Mouse (Mus musculus): ENCODE measurements at regions not wholly inside any gene's neighbourhood (a gene's known extent, or its start where the extent isn't known, plus 50 kb on each side); places are given as distances from the start of the nearest gene placed in this dataset.

DNA sequence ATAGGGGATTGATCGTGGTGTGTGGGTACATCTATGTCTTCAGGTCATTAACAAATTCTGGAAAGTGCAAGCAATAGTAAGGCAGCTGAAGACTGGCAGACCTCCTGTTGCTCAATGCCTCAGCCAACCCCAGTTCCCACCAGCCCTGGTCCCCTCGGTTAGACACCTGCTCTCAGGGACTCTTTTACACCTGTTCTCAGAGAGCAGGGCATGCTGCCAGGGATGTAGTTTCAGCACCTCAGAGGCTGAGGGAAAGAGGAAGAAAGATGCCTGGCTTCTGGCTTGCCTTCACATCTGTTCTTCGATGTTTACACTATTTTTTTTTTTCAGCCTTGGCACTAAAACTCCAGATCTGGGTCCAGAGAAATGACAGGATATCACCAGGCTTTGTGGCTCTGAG, 362.2 kb upstream of the Zmiz1 start:
- Histone ChIP-seq H3K36me3 (ENCODE audit: insufficient read depth) (no peaks in the 10 kb centered on the region), H3K9me3 (ENCODE audit: low read length) (no peaks in the 10 kb centered on the region), H3K4me1 (ENCODE audit: insufficient read depth) (no peaks in the 10 kb centered on the region), H3K4me3 (ENCODE audit: low read depth, low read length) (no peak overlapping the region), H3K27ac (ENCODE audit: low read depth, low read length) (no peak overlapping the region), H3K27me3 (ENCODE audit: insufficient read depth, low read length) (no peaks in the 10 kb centered on the region), H3K4me2 (ENCODE audit: low read depth) (no peak overlapping the region), H3K9ac (no peak overlapping the region)
- WGBS: 70% methylated on average over 3 of the region's 3 CpGs
- DNase-seq: no peak
- no peak for TF ChIP-seq CTCF (IDR thresholded peaks at IDR 0.05; ENCODE audit: low read depth)
- ATAC-seq: no peak

DNA sequence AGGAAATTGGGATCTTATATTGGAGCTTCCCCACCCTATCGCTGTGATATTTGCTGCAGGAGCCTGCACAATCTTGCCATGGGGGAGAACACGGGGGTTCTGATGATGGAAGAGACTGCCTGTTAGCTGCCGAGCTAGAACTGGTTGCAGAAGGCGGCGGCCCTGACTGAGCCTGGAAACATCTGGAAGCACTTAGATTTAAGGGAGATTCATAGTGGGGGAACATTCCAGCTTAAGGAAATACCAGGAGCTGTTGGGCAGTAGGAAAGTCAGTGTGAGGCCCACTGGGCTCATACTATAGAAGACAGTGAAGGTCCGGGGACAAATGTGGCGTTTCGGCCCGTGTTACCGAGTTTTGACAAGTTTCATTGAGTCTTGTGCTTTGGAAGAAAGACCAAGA, 353.6 kb upstream of the Zmiz1 start:
- H3K27me3 ChIP-seq (ENCODE audit: insufficient read depth, low read length): no peaks in the 10 kb centered on the region
- ATAC-seq: no peak
- no peak for TF ChIP-seq CTCF (IDR thresholded peaks at IDR 0.05; ENCODE audit: low read depth)
- no peak overlapping the region for H3K9ac ChIP-seq
- WGBS: 96% methylated on average over 10 of the region's 10 CpGs
- H3K4me3 ChIP-seq (ENCODE audit: low read depth, low read length): no peak overlapping the region
- peaks cover 12% of the 10 kb centered on the region for H3K4me1 ChIP-seq (ENCODE audit: insufficient read depth)
- H3K9me3 ChIP-seq (ENCODE audit: low read length): no peaks in the 10 kb centered on the region
- H3K4me2 ChIP-seq (ENCODE audit: low read depth): no peak overlapping the region
- no peaks in the 10 kb centered on the region for H3K36me3 ChIP-seq (ENCODE audit: insufficient read depth)
- no peak for DNase-seq
- H3K27ac ChIP-seq (ENCODE audit: low read depth, low read length): no peak overlapping the region

DNA sequence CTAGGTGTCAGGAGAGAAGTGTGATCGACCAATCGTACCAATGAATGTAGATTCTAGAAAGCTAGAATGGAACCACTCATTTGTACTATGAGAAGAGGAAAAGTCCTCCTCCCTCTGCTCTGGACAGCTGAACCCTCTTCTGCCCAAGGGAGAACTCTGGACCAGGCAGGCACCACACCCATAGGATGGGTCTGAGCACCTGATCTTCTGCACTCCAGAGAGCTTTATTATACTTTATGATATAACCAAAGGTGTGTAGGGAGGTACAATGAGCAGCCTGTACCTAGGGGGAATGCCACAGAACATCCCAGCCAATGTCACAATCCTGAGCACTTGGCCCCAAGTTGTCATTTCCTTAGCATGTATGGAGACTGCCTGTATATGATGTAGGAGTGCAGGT, 352.5 kb upstream of the Zmiz1 start:
- Histone ChIP-seq H3K4me2 (ENCODE audit: low read depth) (no peak overlapping the region), H3K9me3 (ENCODE audit: low read length) (no peaks in the 10 kb centered on the region), H3K36me3 (ENCODE audit: insufficient read depth) (no peaks in the 10 kb centered on the region), H3K9ac (no peak overlapping the region), H3K4me3 (ENCODE audit: low read depth, low read length) (no peak overlapping the region), H3K27ac (ENCODE audit: low read depth, low read length) (no peak overlapping the region), H3K27me3 (ENCODE audit: insufficient read depth, low read length) (no peaks in the 10 kb centered on the region), H3K4me1 (ENCODE audit: insufficient read depth) (peaks cover 12% of the 10 kb centered on the region)
- no peak for TF ChIP-seq CTCF (IDR thresholded peaks at IDR 0.05; ENCODE audit: low read depth)
- ATAC-seq: no peak
- DNase-seq: no peak
- 97% methylated on average over 2 of the region's 2 CpGs for WGBS

DNA sequence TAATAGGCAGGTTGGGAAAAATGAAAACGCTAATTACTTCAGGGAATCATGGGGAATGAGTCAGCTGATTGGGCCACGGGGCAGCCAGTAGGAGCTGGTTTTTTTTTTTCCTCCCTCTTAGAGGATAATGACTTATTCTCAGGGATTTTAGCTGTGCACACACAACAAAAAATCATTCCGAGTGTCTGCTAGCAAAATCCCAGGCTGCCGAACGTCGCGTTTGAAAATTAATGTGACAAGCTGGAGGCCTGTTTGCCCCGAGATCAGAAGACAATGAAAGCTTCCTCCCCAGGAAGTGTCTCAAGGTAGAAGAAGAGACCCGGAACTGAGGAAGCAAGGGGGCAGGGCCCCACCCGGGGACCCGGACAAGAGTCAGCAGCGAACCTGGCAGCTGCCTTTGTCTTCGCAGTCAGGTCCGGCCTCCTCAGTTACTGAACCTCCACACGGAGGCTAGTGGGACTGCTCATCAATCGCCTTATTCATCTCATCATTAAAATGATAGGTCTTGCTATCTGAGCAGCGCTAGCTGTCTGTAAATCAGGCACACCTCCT, 350.8 kb upstream of the Zmiz1 start:
- 3% methylated on average over 17 of the region's 17 CpGs for WGBS
- ATAC-seq (peak; percentile 70), DNase-seq (no peak)
- Histone ChIP-seq H3K9me3 (ENCODE audit: low read length) (no peaks in the 10 kb centered on the region), H3K27me3 (ENCODE audit: insufficient read depth, low read length) (no peaks in the 10 kb centered on the region), H3K4me3 (ENCODE audit: low read depth, low read length) (no peak overlapping the region), H3K36me3 (ENCODE audit: insufficient read depth) (no peaks in the 10 kb centered on the region), H3K9ac (peak overlapping the region; percentile 52), H3K27ac (ENCODE audit: low read depth, low read length) (peak overlapping the region; percentile 87), H3K4me1 (ENCODE audit: insufficient read depth) (peaks cover 12% of the 10 kb centered on the region), H3K4me2 (ENCODE audit: low read depth) (peak overlapping the region; percentile 36)
- no peak for TF ChIP-seq CTCF (IDR thresholded peaks at IDR 0.05; ENCODE audit: low read depth)

DNA sequence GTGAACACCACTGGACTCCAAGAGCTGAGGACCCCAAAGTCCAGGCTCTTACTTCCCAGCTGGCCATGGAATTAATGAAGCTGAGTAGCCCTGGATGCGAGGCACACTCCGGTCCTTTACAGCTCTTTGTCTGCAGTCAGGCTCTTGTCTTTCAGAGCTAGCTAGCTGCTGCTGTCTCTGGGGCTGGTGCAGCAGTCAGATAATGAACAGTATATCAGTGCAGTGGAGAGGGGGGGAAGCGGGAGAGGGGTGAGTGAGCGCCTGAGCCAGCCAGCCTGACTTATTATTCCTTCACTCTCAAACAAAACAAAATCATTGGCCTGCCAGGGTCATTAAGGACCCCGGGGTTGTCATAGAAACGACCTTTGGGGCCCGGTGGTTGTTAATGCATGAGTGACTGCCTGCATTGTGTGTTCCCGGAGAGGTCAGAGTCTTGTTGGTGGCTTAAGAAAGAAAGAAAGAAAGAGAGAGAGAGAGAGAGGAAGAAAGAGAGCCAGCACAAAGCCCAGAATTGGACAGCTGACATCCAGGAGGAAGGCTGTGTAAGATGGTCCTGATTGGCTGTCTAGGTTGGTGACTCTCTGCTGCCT, 350.2 kb upstream of the Zmiz1 start:
- WGBS: 2% methylated on average over 8 of the region's 8 CpGs
- peak overlapping the region; percentile 87 for H3K27ac ChIP-seq (ENCODE audit: low read depth, low read length)
- H3K9ac ChIP-seq: peak overlapping the region; percentile 52
- H3K4me2 ChIP-seq (ENCODE audit: low read depth): peak overlapping the region; percentile 36
- ATAC-seq (peak; percentile 94), DNase-seq (peak; percentile 82)
- H3K4me1 ChIP-seq (ENCODE audit: insufficient read depth): peaks cover 12% of the 10 kb centered on the region
- no peaks in the 10 kb centered on the region for H3K36me3 ChIP-seq (ENCODE audit: insufficient read depth)
- H3K27me3 ChIP-seq (ENCODE audit: insufficient read depth, low read length): no peaks in the 10 kb centered on the region
- no peaks in the 10 kb centered on the region for H3K9me3 ChIP-seq (ENCODE audit: low read length)
- H3K4me3 ChIP-seq (ENCODE audit: low read depth, low read length): no peak overlapping the region
- TF ChIP-seq CTCF (IDR thresholded peaks at IDR 0.05; ENCODE audit: low read depth): no peak

DNA sequence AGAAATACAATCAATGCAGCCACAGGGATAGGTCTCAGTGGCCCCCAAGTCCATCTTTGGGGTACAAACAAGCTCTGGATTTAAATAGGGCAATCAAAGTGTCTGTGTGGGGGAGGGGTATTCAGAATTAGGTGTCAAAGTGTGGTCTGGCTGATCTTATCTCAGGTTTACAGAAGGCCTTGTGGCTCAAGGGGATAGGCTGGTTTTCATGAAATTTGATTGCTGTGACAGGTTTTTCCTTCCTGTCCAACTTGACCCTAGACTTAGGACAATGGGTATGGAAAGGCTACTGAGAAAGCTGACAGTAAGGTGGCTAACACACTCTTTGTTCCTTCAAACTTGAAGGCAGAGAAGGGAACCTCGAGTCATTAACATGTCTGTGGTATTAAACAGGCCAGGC, 349.3 kb upstream of the Zmiz1 start:
- TF ChIP-seq CTCF (IDR thresholded peaks at IDR 0.05; ENCODE audit: low read depth): no peak
- ATAC-seq (no peak), DNase-seq (no peak)
- Histone ChIP-seq H3K4me3 (ENCODE audit: low read depth, low read length) (no peak overlapping the region), H3K4me1 (ENCODE audit: insufficient read depth) (peaks cover 12% of the 10 kb centered on the region), H3K27ac (ENCODE audit: low read depth, low read length) (peak overlapping the region; percentile 87; the same call in 1 of the 2 replicates), H3K4me2 (ENCODE audit: low read depth) (no peak overlapping the region), H3K36me3 (ENCODE audit: insufficient read depth) (no peaks in the 10 kb centered on the region), H3K9me3 (ENCODE audit: low read length) (no peaks in the 10 kb centered on the region), H3K9ac (no peak overlapping the region), H3K27me3 (ENCODE audit: insufficient read depth, low read length) (no peaks in the 10 kb centered on the region)
- 33% methylated on average over 1 of the region's 1 CpGs for WGBS

DNA sequence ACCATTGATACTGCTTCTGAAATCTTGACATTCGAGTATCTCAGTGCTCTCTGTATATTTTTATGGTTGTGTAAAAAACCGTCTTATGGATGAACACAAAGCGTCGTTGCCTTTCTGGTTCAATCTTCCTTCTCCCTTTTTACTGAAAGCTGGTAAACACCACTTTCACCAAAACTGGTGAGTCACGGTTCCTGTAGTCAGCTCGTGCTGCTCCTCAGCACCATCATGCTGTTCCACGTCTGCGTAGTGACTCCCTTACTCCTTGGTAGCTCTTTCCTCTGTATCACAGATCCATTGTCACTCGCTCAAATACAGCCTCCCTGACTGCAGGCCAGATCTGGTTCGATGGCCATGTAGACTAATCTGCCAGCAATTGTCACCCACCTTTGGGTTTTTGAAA, 346.2 kb upstream of the Zmiz1 start:
- no peak for ATAC-seq

More for the DNA sequence above, 346.2 kb upstream of the Zmiz1 start:
- no peak for TF ChIP-seq CTCF (IDR thresholded peaks at IDR 0.05; ENCODE audit: low read depth)
- peaks cover 12% of the 10 kb centered on the region for H3K4me1 ChIP-seq (ENCODE audit: insufficient read depth)
- no peak overlapping the region for H3K27ac ChIP-seq (ENCODE audit: low read depth, low read length)
- H3K9ac ChIP-seq: no peak overlapping the region
- no peaks in the 10 kb centered on the region for H3K36me3 ChIP-seq (ENCODE audit: insufficient read depth)
- no peak overlapping the region for H3K4me2 ChIP-seq (ENCODE audit: low read depth)
- H3K27me3 ChIP-seq (ENCODE audit: insufficient read depth, low read length): no peaks in the 10 kb centered on the region
- 79% methylated on average over 10 of the region's 10 CpGs for WGBS
- no peak overlapping the region for H3K4me3 ChIP-seq (ENCODE audit: low read depth, low read length)
- DNase-seq: no peak
- no peaks in the 10 kb centered on the region for H3K9me3 ChIP-seq (ENCODE audit: low read length)

Measured in forebrain, postnatal 0 days (tissue).